Mouse (Mus musculus) stomach, postnatal 0 days (tissue): Measurements from ENCODE around the gene Hist1h1d.

Source experiments
- CTCF ChIP-seq: IDR thresholded peaks from 2 replicates; pipeline ENCODE4 v1.5.1; 2016; ENCODE audit warnings: antibody characterized with exemption, low read depth, mild to moderate bottlenecking, moderate library complexity
- EP300 ChIP-seq: optimal IDR thresholded peaks from 2 replicates; pipeline ENCODE3; 2016; ENCODE audit warnings: antibody characterized with exemption

- no peak for TF ChIP-seq CTCF
- no peak for TF ChIP-seq EP300
Observed at GRCm38 (mm10) chr13:23534368-23535131, 18.5 kb upstream of the Hist1h1d start.
